Mouse (Mus musculus) G1E (cell line): Measurements from ENCODE around the gene Pard3. TPM values are rescaled to one million over a fixed set of nuclear protein-coding genes. Genes with fewer than 3 reads are reported as not detected.

Experiments used
- ATAC-seq: 2 replicates; pipeline ENCODE4 v1.8.0; 2016; ENCODE audit warnings: mild to moderate bottlenecking; ENCODE audit not compliant: insufficient number of reproducible peaks, poor library complexity, low FRiP score, severe bottlenecking; ENCODE audit errors: extremely low read depth
- DNase-seq: peaks from one replicate; pipeline ENCODE4 v3.0.0; 2012; ENCODE audit warnings: low spot score
- H3K27me3 ChIP-seq: 2 replicates; pipeline ENCODE4 v1.6.1; 2012; ENCODE audit warnings: mild to moderate bottlenecking, low read length, inconsistent platforms; ENCODE audit not compliant: insufficient read depth
- H3K36me3 ChIP-seq: replicated peaks from 2 replicates; pipeline ENCODE3; 2012; ENCODE audit warnings: mild to moderate bottlenecking, inconsistent platforms
- H3K4me1 ChIP-seq: 2 replicates; pipeline ENCODE4 v1.6.1; 2012; ENCODE audit warnings: low read depth, low read length, inconsistent platforms, mixed read lengths; ENCODE audit not compliant: insufficient read depth
- H3K4me3 ChIP-seq: 2 replicates; pipeline ENCODE4 v1.5.1; 2012; ENCODE audit warnings: low read depth, mild to moderate bottlenecking, inconsistent platforms, low read length, moderate library complexity, mixed read lengths
- H3K9me3 ChIP-seq: replicated peaks from 2 replicates; pipeline ENCODE4 v1.6.1; 2012; ENCODE audit warnings: inconsistent platforms
- CTCF ChIP-seq: IDR thresholded peaks from 2 replicates; pipeline ENCODE4 v1.5.1; 2012; ENCODE audit warnings: low read depth, low read length, inconsistent platforms, mixed read lengths
- GATA1 ChIP-seq: IDR thresholded peaks from 2 replicates; pipeline ENCODE4 v1.6.1; 2012; ENCODE audit warnings: borderline replicate concordance, low read length, inconsistent platforms, mixed read lengths
- GATA2 ChIP-seq: IDR thresholded peaks from 2 replicates; pipeline ENCODE4 v1.6.1; 2012; ENCODE audit warnings: low read depth, low read length, inconsistent platforms, borderline replicate concordance
- POLR2AphosphoS5 ChIP-seq: IDR thresholded peaks from 2 replicates; pipeline ENCODE4 v1.6.1; 2012; ENCODE audit warnings: low read depth, low read length, inconsistent platforms; ENCODE audit not compliant: insufficient replicate concordance
- TAL1 ChIP-seq: conservative IDR thresholded peaks from 2 replicates; pipeline ENCODE4 v1.6.1; 2012; ENCODE audit warnings: low read depth, low read length, inconsistent platforms, mixed read lengths
- polyA plus RNA-seq: library from polyadenylated mRNA; stranded (reverse); fragments of >175 nt; gene quantifications from 2 replicates; pipeline ENCODE4 v1.2.3, GENCODE M21; 2012
- total RNA-seq, 2 experiments: library from RNA; stranded (forward) in 1 of 2; stranded (reverse) in 1 of 2; fragments of 200-1000 nt in 1 of 2; fragments of >200 nt in 1 of 2; fragmentation: Nextera tagmentation in 1 of 2; gene quantifications; 2 replicates each; pipeline ENCODE4 v1.2.3; 2014 to 2017

The Pard3 gene
- total and polyA plus RNA-seq, 3 experiments = 0.55 TPM; not detected in 2

DNA sequence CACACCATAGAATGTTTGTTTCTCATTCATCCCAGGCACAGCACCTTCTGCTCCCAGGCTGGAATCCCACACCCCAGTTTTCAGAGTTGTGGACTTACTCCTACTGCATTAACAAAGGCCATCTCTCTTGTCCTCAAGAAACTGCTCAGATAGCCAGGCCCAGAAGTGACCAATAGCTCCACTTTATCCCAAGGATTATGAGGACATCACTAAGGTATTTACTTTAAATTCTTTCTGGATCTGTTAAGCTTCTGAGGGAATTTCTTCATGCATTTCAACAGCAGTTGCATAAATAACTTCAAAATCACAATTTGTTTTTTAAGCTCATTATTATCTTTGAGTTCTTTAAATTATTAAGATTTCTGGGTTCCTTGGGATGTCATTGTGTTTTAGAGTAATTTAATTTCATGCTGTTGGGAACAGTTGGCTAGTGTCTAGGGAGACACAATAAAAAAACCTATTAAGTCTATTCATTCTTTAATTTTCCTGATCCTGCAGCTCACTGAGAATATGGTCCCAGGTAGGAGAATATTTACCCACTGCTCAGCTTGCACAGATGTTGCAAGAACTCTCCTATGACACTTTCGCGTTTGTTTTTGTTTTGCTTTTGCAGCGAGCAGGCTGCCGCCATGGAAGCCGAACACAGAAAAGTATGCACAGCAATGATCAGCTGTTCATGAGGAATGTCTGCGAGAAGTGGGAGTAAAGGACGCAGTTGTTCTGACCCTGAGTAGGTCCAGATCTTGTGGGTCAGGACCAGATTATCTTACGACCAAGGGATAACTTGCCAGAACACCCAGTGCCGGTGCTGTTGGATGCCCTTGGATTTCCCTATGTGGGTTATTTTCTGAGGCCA lies 574.8 kb downstream of the Pard3 start:
- no peak for DNase-seq
- H3K27me3 ChIP-seq = no peaks in the 10 kb centered on the region
- no peaks in the 10 kb centered on the region for H3K4me1 ChIP-seq
- no peak for TF ChIP-seq GATA2
- no peak for TF ChIP-seq CTCF
- TF ChIP-seq POLR2AphosphoS5 = no peak
- TF ChIP-seq TAL1 = no peak
- no peak for TF ChIP-seq GATA1
- peaks cover 24% of the 10 kb centered on the region for H3K9me3 ChIP-seq
- no peak for ATAC-seq
- no peaks in the 10 kb centered on the region for H3K36me3 ChIP-seq
- no peak overlapping the region for H3K4me3 ChIP-seq

DNA sequence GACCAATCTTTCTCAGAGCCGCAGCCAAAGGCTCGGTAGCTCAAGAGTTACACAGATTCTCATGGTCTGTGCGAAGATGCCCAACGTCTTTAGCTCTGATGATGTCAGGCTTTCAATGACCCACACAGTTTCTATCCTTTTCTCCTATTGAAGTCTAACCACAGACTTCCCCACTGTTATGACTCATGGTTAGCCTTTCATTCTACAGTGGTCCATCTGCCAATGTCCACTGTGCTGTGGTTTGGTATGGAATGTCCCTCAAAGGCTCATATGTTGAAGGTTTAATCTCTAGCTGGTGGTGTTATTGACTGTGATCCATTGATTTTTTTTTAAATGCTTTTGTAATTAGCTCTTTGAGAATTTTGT lies 575.4 kb downstream of the Pard3 start:
- TF ChIP-seq GATA2 = no peak
- no peak for TF ChIP-seq POLR2AphosphoS5
- no peak for TF ChIP-seq GATA1
- no peak for TF ChIP-seq CTCF
- no peak for TF ChIP-seq TAL1
- no peaks in the 10 kb centered on the region for H3K4me1 ChIP-seq
- DNase-seq (no peak), ATAC-seq (no peak)
- peaks cover 24% of the 10 kb centered on the region for H3K9me3 ChIP-seq
- no peaks in the 10 kb centered on the region for H3K27me3 ChIP-seq
- H3K4me3 ChIP-seq = no peak overlapping the region
- no peaks in the 10 kb centered on the region for H3K36me3 ChIP-seq

DNA sequence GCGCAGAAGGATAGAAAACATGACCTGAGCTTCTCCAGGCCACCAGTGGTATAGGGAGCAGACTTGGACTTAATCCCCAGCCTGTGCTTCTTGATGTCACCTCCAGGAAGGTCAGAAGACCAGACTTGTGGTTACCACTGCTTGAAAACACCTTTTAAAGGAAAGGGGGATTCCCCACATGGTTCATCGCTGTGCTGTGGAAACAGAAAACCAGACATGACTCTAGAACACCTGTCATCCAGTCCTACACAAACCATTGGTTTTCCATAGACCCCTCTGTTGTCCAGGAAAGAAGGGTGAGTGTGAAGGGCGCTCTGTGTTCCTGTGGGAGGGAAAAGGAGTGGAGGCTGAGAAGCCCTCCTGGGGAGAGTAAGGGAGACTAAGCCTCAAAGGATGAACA lies 591.9 kb downstream of the Pard3 start:
- no peak overlapping the region for H3K4me3 ChIP-seq
- TF ChIP-seq POLR2AphosphoS5 (no peak), GATA1 (no peak), GATA2 (no peak), TAL1 (no peak), CTCF (no peak)
- no peaks in the 10 kb centered on the region for H3K4me1 ChIP-seq
- ATAC-seq (no peak), DNase-seq (no peak)
- peaks cover 42% of the 10 kb centered on the region for H3K9me3 ChIP-seq
- H3K36me3 ChIP-seq = no peaks in the 10 kb centered on the region
- no peaks in the 10 kb centered on the region for H3K27me3 ChIP-seq

Other genes with a start within 250 kb of the Pard3 start
- 133 and 158 TPM in 2 replicates for gene Tomm20, start 118.0 kb upstream of the Pard3 start, total RNA-seq (2014; fragmentation: Nextera tagmentation)
- gene Tomm20, start 118.0 kb upstream of the Pard3 start, total RNA-seq (2017) = 432 and 545 TPM in 2 replicates
- 1,504 and 2,083 TPM in 2 replicates for gene Tomm20, start 118.0 kb upstream of the Pard3 start, polyA plus RNA-seq
- gene Rbm34, start 92.8 kb upstream of the Pard3 start, total RNA-seq (2014; fragmentation: Nextera tagmentation) = 18.6 and 19.3 TPM in 2 replicates
- gene Rbm34, start 92.8 kb upstream of the Pard3 start, total RNA-seq (2017) = 27.4 and 38.5 TPM in 2 replicates
- gene Rbm34, start 92.8 kb upstream of the Pard3 start, polyA plus RNA-seq = 12.0 and 12.2 TPM in 2 replicates